Mouse (Mus musculus): ENCODE measurements around the gene Amigo3.

Amigo3 gene

GRCm38 (mm10) chr9:108052411-108052810 is 548 bp upstream of the Amigo3 start:
- no peak for DNase-seq (ENCODE audit: low spot score)

- DNase-seq (ENCODE audit: low spot score): no peak
Measured at GRCm38 (mm10) chr9:108053665-108054225, 786 bp downstream of the Amigo3 start.

GRCm38 (mm10) chr9:108054331-108055040 is 1.5 kb downstream of the Amigo3 start:
- no peak for DNase-seq (ENCODE audit: low spot score)

GRCm38 (mm10) chr9:108055061-108055460 is 2.1 kb downstream of the Amigo3 start:
- DNase-seq (ENCODE audit: low spot score): no peak

GRCm38 (mm10) chr9:108055661-108056237 is 2.8 kb downstream of the Amigo3 start:
- no peak for DNase-seq (ENCODE audit: low spot score)

GRCm38 (mm10) chr9:108056361-108057261 is 3.7 kb downstream of the Amigo3 start:
- DNase-seq (ENCODE audit: low spot score): no peak

- no peak for DNase-seq (ENCODE audit: low spot score)
Measured at GRCm38 (mm10) chr9:108057262-108057562, 4.3 kb downstream of the Amigo3 start.

GRCm38 (mm10) chr9:108058291-108058690 is 5.3 kb downstream of the Amigo3 start:
- DNase-seq (ENCODE audit: low spot score): no peak

GRCm38 (mm10) chr9:108062142-108062541 is 9.2 kb downstream of the Amigo3 start:
- peak; percentile 53 for DNase-seq (ENCODE audit: low spot score)

- DNase-seq (ENCODE audit: low spot score): no peak
Measured at GRCm38 (mm10) chr9:108063361-108063760, 10.4 kb downstream of the Amigo3 start.

GRCm38 (mm10) chr9:108065491-108066011 is 12.6 kb downstream of the Amigo3 start:
- peak; percentile 79 for DNase-seq (ENCODE audit: low spot score)

GRCm38 (mm10) chr9:108067199-108067598 is 14.2 kb downstream of the Amigo3 start:
- DNase-seq (ENCODE audit: low spot score): no peak

GRCm38 (mm10) chr9:108067900-108068299 is 14.9 kb downstream of the Amigo3 start:
- DNase-seq (ENCODE audit: low spot score): peak; percentile 93

GRCm38 (mm10) chr9:108069007-108069406 is 16.0 kb downstream of the Amigo3 start:
- DNase-seq (ENCODE audit: low spot score): no peak

- DNase-seq (ENCODE audit: low spot score): no peak
Measured at GRCm38 (mm10) chr9:108069529-108069928, 16.6 kb downstream of the Amigo3 start.

- DNase-seq (ENCODE audit: low spot score): no peak
Measured at GRCm38 (mm10) chr9:108071801-108072200, 18.8 kb downstream of the Amigo3 start.

- no peak for DNase-seq (ENCODE audit: low spot score)
Measured at GRCm38 (mm10) chr9:108072481-108072924, 19.5 kb downstream of the Amigo3 start.

GRCm38 (mm10) chr9:108073141-108073930 is 20.4 kb downstream of the Amigo3 start:
- no peak for DNase-seq (ENCODE audit: low spot score)

GRCm38 (mm10) chr9:108080168-108080567 is 27.2 kb downstream of the Amigo3 start, which contains the start of gene Mst1:
TSS of gene Mst1 (plus strand) at chr9:108080436.
- no peak for DNase-seq (ENCODE audit: low spot score)

GRCm38 (mm10) chr9:108082549-108082948 is 29.6 kb downstream of the Amigo3 start:
- DNase-seq (ENCODE audit: low spot score): no peak

GRCm38 (mm10) chr9:108082988-108083431 is 30.1 kb downstream of the Amigo3 start, which contains the start of gene Rnf123:
TSS of gene Rnf123 (minus strand) at chr9:108083346.
- no peak for DNase-seq (ENCODE audit: low spot score)
